Mouse (Mus musculus): ENCODE results near the gene Magi1.

The Magi1 gene

DNA sequence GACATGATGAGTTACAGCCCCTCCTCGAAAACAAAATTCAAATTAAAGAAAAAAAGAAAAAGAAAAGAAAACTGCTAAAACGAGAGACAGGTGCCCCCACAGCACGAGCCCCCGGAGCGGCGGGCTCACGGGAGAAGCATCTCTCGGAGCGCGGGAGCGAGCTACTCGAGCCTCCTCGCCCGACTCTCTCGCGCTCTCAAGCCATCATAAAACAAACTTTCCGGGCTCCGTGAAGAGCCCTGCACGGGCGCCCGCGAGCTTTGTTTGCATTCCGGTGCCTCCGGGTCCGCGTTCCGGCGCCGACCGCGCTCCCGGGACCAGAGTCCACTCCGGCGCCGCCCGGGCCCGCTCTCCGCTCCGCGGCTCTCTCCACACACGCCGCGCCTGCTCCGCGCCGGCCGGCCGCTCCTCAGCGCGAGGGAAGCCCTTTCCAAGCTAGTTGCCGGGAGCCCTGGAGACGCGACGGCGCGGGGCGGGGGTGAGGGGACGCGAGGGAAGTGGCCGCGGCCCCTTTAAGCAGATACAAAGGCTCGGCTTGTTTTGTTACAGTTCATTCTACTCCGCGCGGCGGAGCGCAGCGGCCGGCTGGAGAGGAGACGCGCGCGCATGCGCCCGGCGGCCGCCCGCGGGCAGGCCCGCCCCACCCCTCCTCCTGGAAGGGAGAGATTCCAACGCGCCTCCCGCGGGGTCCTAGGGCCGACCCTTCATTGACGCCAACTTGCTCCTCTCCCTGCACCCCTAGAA is at the start of gene Magi1:
Magi1 (minus strand) TSS at position 600 of the 744 bp plus-strand sequence.
- peak; percentile 96 for DNase-seq (ENCODE audit: low spot score)

- no peak for DNase-seq (ENCODE audit: low spot score)
Observed at GRCm38 (mm10) chr6:94327143-94327542, 43.4 kb upstream of the Magi1 start.

DNA sequence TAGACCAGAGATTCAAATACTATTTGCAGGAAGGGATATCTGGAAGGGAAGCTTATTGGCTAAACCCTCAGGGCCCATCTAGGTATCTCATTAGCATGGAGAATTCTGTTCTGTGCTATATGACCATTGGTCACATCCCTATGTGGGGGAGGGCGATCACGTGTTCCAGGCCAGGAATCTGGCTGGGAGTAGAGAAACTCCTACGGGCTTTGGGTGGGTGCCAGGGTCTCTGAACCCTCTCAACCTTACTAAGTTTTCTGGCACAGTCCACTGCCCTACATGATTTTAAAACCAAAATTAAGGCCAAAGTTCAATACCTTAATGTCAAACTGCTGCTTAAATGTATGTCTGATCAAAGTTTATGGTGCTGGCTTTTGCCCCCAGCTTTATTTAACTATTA is 33.2 kb upstream of the Magi1 start:
- DNase-seq (ENCODE audit: low spot score), result no peak

- DNase-seq (ENCODE audit: low spot score), result no peak
Observed at GRCm38 (mm10) chr6:94312285-94312684, 28.6 kb upstream of the Magi1 start.

DNA sequence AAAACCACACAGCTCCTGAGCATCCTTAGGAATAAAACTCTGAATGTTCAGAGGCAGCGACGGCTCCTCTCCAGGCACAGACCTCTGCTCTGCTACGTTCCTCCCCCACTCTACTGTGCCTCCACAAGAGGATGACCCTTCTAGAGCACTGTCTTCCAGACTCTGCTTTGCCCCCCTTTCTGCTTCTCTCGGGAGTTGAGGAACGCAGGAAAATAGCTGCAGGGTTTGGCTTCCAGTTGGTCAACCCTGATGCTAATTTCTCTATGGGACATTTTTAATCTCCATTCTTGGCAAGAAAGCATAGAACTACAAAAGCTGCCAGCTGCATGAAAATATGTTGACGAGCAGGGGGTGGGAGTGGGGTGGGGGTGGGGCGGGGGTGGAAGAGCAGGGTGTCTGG is 24.8 kb upstream of the Magi1 start:
- no peak for DNase-seq (ENCODE audit: low spot score)

DNA sequence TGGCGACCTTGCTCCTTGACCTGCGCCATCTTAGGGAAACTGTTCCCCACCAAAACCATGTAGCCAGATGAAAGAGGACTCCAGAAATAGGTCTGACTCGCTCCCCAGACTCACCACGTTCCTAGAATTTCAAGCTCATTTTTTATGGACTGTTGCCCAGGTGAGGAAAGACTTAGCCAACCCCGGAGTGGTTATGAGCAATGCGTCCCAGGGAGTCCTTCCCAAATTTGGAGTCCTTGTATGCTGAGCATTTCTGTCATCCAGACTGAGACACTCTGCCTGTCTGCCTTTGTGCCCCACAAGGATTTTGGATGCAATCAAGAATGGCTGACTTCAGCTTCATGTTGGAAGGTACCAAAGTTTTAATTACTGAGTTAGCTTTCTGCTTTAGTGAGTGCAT is 19.8 kb upstream of the Magi1 start:
- no peak for DNase-seq (ENCODE audit: low spot score)

DNA sequence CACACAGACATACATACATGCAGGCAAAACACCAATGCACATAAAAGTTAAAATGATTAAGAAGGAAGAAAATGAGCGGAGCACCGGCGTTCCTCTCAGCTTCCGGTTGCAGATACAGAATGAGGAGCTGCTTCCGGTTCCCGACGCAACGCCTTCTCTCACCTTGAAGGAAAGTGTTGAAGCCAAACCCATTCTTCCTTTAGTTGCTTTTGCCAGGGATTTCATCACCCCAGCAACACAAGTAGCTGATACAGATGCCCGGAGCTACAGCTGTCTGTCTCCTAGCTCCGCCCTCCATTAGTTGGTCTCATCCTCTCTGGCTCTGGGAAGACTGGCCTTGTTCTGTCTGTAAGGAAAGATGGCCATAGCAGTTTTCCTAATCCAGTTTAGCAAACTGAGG is 18.1 kb upstream of the Magi1 start:
- DNase-seq (ENCODE audit: low spot score), result no peak

GRCm38 (mm10) chr6:94300562-94300961 is 16.8 kb upstream of the Magi1 start:
- no peak for DNase-seq (ENCODE audit: low spot score)

- no peak for DNase-seq (ENCODE audit: low spot score)
Observed at GRCm38 (mm10) chr6:94287387-94287786, 3.7 kb upstream of the Magi1 start.

- no peak for DNase-seq (ENCODE audit: low spot score)
Observed at GRCm38 (mm10) chr6:94286555-94286954, 2.8 kb upstream of the Magi1 start.

- peak; percentile 54 for DNase-seq (ENCODE audit: low spot score)
Observed at GRCm38 (mm10) chr6:94284089-94284825, 540 bp upstream of the Magi1 start.

GRCm38 (mm10) chr6:94282301-94283241 is 1.1 kb downstream of the Magi1 start:
- DNase-seq (ENCODE audit: low spot score), result peak; percentile 44

DNA sequence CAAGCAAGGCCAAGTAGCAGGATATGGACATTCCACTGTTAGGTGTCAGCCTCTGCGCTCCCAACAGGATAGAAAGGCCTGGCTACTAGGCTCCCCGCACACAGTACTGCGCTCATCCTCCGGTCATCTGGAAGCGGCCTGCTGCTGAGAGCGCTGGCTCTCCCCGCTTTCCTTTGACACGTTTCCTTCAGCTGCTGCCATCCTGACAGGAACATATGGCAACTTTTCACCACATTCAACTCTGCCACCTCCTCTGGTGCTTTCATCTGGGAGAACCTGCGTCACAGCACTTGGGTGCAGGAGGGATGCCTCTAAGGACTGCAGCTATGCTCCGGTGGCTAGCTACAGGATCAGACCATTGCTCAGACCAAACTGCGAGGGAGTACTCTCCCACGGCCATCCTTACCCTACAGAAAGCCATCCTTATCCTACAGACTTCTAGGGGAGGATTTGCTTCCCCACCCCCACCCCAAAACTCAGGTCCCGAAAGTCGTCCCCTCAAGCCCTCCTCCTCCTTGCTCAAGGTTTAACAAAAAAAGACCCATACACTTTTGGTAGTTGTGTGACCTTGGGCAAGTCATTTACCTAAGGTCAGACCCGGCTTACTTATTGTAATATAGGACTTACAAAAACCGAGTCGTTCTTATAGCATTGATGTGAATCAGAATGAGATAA is 2.0 kb downstream of the Magi1 start:
- DNase-seq (ENCODE audit: low spot score), result no peak

GRCm38 (mm10) chr6:94273941-94274340 is 9.8 kb downstream of the Magi1 start:
- DNase-seq (ENCODE audit: low spot score), result no peak

DNA sequence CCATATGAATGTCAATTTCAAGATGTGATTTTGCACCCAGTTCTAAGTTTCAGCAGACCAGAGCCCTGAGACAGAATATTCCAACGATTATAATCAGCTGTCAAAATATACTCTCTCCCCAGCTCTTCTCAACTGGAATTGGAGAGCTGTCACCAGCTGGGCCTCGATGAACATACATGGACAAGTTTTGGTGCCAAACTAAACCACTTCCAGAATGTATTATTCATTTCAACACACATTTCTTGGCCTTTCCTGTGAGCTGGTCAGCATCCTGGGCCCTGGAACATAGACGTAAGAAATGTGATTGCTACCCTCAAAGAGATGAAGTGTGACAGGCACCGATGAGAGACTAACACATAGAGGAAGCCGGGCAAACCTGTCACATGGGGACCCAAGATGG is 13.7 kb downstream of the Magi1 start:
- DNase-seq (ENCODE audit: low spot score), result no peak

GRCm38 (mm10) chr6:94269174-94269573 is 14.5 kb downstream of the Magi1 start:
- no peak for DNase-seq (ENCODE audit: low spot score)

DNA sequence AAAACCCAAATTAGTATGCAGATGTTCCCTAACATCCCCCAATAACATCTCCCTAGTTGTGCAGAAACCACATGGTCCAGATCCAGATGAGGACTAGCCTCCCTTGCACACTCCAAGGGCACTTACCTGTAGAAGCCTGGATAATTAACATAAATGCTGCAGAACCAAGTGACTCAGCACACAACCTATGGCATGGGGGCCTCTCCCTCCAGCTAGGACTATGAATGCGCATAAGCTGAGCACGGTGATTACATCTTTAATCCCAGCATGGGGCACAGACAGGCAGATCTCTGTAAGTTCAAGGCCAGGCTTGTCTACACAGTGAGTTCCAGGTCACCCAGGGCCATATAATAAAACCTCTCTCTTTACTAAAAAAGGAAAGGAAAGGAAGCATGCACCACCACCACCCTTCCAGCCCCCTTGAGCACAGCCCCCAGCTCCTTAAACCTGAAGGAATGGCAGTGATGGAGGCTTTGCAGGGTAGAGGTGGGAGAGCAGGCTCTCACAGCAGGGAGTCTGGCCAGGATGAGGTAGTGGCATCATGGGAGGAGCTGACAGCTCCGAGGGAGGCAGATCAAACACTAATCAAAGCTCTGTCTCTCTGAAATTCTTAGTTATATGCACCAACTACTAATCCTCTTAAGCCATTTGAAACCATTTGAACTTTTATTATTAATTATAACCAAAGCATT is 18.3 kb downstream of the Magi1 start:
- DNase-seq (ENCODE audit: low spot score), result no peak

- no peak for DNase-seq (ENCODE audit: low spot score)
Observed at GRCm38 (mm10) chr6:94264183-94264941, 19.4 kb downstream of the Magi1 start.

- no peak for DNase-seq (ENCODE audit: low spot score)
Observed at GRCm38 (mm10) chr6:94260831-94261230, 22.9 kb downstream of the Magi1 start.

DNA sequence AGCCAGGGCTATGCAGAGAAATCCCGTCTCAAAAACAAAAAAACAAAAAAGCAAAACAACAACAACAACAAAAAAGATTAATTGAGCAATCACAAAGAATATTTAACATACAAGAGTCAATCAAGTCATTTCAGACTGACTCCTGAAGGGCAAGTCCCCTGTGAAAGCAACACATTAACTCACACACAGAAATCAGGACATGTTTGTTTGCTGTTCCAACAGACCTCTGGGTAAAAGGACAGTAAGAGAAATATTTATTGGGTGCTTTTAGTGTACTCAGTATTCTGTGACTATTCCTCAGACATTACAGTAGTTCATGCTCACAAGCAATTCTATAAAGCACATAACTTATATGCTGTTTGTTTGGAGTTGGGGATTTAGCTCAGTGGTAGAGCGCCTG is 23.7 kb downstream of the Magi1 start:
- no peak for DNase-seq (ENCODE audit: low spot score)

- DNase-seq (ENCODE audit: low spot score), result no peak
Observed at GRCm38 (mm10) chr6:94257831-94258173, 25.9 kb downstream of the Magi1 start.
